Mouse (Mus musculus): ENCODE measurements around the gene 5730596B20Rik.

5730596B20Rik gene

GRCm38 (mm10) chr6:52213119-52213986, 36.1 kb downstream of the 5730596B20Rik start, which contains the start of the genes Hoxa3 and Gm28308:
TSS of gene Hoxa3 (minus strand) at chr6:52213336.
TSS of gene Gm28308 (minus strand) at chr6:52213339.
- no peak for DNase-seq (ENCODE audit: low spot score)

GRCm38 (mm10) chr6:52214271-52214670, 37.0 kb downstream of the 5730596B20Rik start:
- no peak for DNase-seq (ENCODE audit: low spot score)

- no peak for DNase-seq (ENCODE audit: low spot score)
These were observed 37.8 kb downstream of the 5730596B20Rik start for GRCm38 (mm10) chr6:52215070-52215469.

- DNase-seq (ENCODE audit: low spot score), result no peak
These were observed 38.7 kb downstream of the 5730596B20Rik start for GRCm38 (mm10) chr6:52215771-52216535.

GRCm38 (mm10) chr6:52216691-52217458, 39.6 kb downstream of the 5730596B20Rik start:
- DNase-seq (ENCODE audit: low spot score), result no peak

- no peak for DNase-seq (ENCODE audit: low spot score)
These were observed 40.1 kb downstream of the 5730596B20Rik start for GRCm38 (mm10) chr6:52217459-52217768.

GRCm38 (mm10) chr6:52217895-52218642, 40.8 kb downstream of the 5730596B20Rik start:
- DNase-seq (ENCODE audit: low spot score), result no peak

- DNase-seq (ENCODE audit: low spot score), result no peak
These were observed 41.4 kb downstream of the 5730596B20Rik start for GRCm38 (mm10) chr6:52218643-52219215.

- no peak for DNase-seq (ENCODE audit: low spot score)
These were observed 42.1 kb downstream of the 5730596B20Rik start for GRCm38 (mm10) chr6:52219234-52219942.

GRCm38 (mm10) chr6:52220003-52220864, 42.9 kb downstream of the 5730596B20Rik start:
- DNase-seq (ENCODE audit: low spot score), result no peak

GRCm38 (mm10) chr6:52220865-52221310, 43.6 kb downstream of the 5730596B20Rik start:
- no peak for DNase-seq (ENCODE audit: low spot score)

- DNase-seq (ENCODE audit: low spot score), result peak; percentile 57
These were observed 44.2 kb downstream of the 5730596B20Rik start, which contains the start of gene Hoxa7 for GRCm38 (mm10) chr6:52221337-52221992. TSS of gene Hoxa7 (minus strand) at chr6:52221854.

- no peak for DNase-seq (ENCODE audit: low spot score)
These were observed 44.8 kb downstream of the 5730596B20Rik start for GRCm38 (mm10) chr6:52221993-52222685.

- DNase-seq (ENCODE audit: low spot score), result no peak
These were observed 45.4 kb downstream of the 5730596B20Rik start for GRCm38 (mm10) chr6:52222729-52223128.

- no peak for DNase-seq (ENCODE audit: low spot score)
These were observed 46.9 kb downstream of the 5730596B20Rik start for GRCm38 (mm10) chr6:52223939-52224760.

- DNase-seq (ENCODE audit: low spot score), result no peak
These were observed 47.8 kb downstream of the 5730596B20Rik start for GRCm38 (mm10) chr6:52224895-52225611.

All from left cerebral cortex, adult 11 months (tissue).